Mouse (Mus musculus) stomach, embryonic 14.5 days (tissue): Measurements from ENCODE around the gene Nsmce1. TPM values are rescaled to one million over a fixed set of nuclear protein-coding genes. Genes with fewer than 3 reads are reported as not detected.

Source experiments
- ATAC-seq: fragments of 200-750 bp; cut with Nextera tagmentation; 2 replicates; pipeline ENCODE4 v1.8.0; 2017; ENCODE audit warnings: low read depth, moderate TSS enrichment; ENCODE audit not compliant: insufficient number of reproducible peaks, insufficient read depth, low FRiP score
- H3K27ac ChIP-seq: fragments of 300-500 bp; sonication (generic); 2 replicates; pipeline ENCODE4 v1.5.1; 2014; ENCODE audit warnings: mild to moderate bottlenecking, low read length, moderate library complexity, mixed read lengths
- H3K27me3 ChIP-seq: fragments of 300-500 bp; sonication (generic); 2 replicates; pipeline ENCODE4 v1.6.1; 2014; ENCODE audit warnings: low read length, control low read depth, mixed read lengths; ENCODE audit not compliant: control insufficient read depth, insufficient read depth
- H3K36me3 ChIP-seq: fragments of 300-500 bp; sonication (generic); 2 replicates; pipeline ENCODE4 v1.6.1; 2014; ENCODE audit warnings: mild to moderate bottlenecking, control low read depth, low read length, moderate library complexity, mixed read lengths; ENCODE audit not compliant: control insufficient read depth, insufficient read depth
- H3K4me1 ChIP-seq: fragments of 300-500 bp; sonication (generic); 2 replicates; pipeline ENCODE4 v1.6.1; 2014; ENCODE audit warnings: low read length, control low read depth, mixed read lengths; ENCODE audit not compliant: control insufficient read depth, insufficient read depth
- H3K4me2 ChIP-seq: fragments of 300-500 bp; sonication (generic); replicated peaks from 2 replicates; pipeline ENCODE4 v1.6.1; 2014; ENCODE audit warnings: low read depth, low read length, control low read depth
- H3K4me3 ChIP-seq: fragments of 300-500 bp; sonication (generic); 2 replicates; pipeline ENCODE4 v1.5.1; 2014; ENCODE audit warnings: low read depth, low read length, control low read depth
- H3K9ac ChIP-seq: fragments of 300-500 bp; sonication (generic); replicated peaks from 2 replicates; pipeline ENCODE4 v1.6.1; 2014; ENCODE audit warnings: low read depth, mild to moderate bottlenecking, control low read depth, low read length, moderate library complexity, mixed read lengths
- H3K9me3 ChIP-seq: fragments of 300-500 bp; sonication (generic); 2 replicates; pipeline ENCODE4 v1.6.1; 2016; ENCODE audit warnings: low read depth, low read length, control low read depth; ENCODE audit not compliant: control insufficient read depth
- WGBS: fragments of 180-500 bp; shearing (Covaris S2); extraction: QIAGEN DNeasy Blood & Tissue Kit; methylation state at CpG from one replicate; pipeline ENCODE4 v1.1.7; 2014; 5-methylcytosine and 5-hydroxymethylcytosine counted together
- polyA plus RNA-seq: library from polyadenylated mRNA; unstranded; fragments of >200 nt; fragmentation: Nextera tagmentation; extraction: Ambion mirVana; gene quantifications from 2 replicates; pipeline ENCODE4 v1.2.1, GENCODE M21; 2014

The Nsmce1 gene
- polyA plus RNA-seq, 1 experiment from 2014 or later, result 140 TPM

DNA sequence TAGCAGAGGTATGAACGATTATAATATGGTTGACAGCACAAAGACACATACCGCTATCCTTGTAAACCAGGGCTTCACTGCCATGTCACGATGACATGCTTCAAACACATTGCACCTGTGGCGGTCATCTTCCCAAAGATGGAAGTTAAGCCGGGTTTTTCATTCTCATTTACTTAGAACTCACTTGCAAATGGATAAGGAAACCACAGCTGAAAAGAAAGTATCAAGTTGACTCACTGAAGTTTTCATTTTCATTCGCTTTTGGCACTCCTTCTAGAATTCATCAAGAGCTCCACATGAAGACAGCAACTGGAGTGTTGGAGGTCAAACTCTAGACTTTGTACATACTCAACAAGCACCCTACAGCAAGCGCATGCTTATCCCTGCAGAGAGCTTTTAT is 9.5 kb upstream of the Nsmce1 start:
- Histone ChIP-seq H3K4me1 (no peaks in the 10 kb centered on the region), H3K4me3 (no peak overlapping the region), H3K9ac (no peak overlapping the region), H3K27me3 (no peaks in the 10 kb centered on the region), H3K36me3 (no peaks in the 10 kb centered on the region), H3K9me3 (no peaks in the 10 kb centered on the region), H3K27ac (no peak overlapping the region), H3K4me2 (no peak overlapping the region)
- 88% methylated on average over 7 of the region's 7 CpGs for WGBS
- no peak for ATAC-seq

DNA sequence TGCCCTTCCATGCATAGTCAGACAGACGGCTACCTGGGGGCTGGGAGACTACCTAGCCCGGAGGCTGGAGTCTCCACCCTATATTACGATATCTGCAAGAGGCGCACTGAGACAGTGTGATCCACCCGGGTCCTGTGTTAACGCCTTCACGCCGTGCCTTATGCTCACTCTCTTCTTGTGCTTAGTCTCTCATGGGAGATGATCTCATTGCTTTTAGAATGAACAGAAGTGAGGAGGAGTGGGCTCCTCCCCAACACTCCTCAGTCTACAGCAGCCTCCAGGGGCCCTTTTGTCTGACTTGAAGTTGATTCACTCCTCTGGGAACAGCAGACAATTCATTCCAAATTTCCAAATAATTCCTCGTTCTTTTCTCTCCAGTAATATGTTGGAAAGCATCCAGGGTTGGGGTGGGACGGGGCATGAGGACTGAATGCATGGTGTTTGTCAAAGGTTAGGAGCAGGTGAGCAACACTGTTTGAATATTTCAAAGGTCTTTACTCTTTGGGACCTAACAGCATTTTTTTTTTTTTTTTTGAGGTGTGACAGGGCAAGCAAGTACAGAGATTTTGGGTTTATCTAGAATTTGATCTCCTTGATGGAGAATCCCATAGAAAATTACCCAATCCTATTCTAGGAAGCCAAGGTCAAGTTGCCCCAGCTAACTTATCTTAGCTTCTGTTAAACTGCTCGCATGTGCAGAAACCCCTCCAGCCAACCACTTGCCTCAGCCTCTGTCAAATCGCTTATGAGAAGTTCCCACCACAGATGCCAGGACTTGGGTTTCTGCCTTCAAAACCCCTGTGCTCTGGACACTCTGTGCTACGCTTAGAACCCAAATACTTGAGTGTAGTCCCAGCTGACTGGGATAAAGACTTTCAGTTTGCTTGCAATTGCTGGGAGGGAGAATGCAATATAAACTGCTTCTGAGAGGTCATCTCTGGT is 8.8 kb upstream of the Nsmce1 start:
- no peaks in the 10 kb centered on the region for H3K36me3 ChIP-seq
- H3K4me3 ChIP-seq, result no peak overlapping the region
- H3K9me3 ChIP-seq, result no peaks in the 10 kb centered on the region
- ATAC-seq, result no peak
- no peak overlapping the region for H3K9ac ChIP-seq
- no peak overlapping the region for H3K4me2 ChIP-seq
- no peak overlapping the region for H3K27ac ChIP-seq
- no peaks in the 10 kb centered on the region for H3K4me1 ChIP-seq
- no peaks in the 10 kb centered on the region for H3K27me3 ChIP-seq
- WGBS, result 65% methylated on average over 13 of the region's 13 CpGs

DNA sequence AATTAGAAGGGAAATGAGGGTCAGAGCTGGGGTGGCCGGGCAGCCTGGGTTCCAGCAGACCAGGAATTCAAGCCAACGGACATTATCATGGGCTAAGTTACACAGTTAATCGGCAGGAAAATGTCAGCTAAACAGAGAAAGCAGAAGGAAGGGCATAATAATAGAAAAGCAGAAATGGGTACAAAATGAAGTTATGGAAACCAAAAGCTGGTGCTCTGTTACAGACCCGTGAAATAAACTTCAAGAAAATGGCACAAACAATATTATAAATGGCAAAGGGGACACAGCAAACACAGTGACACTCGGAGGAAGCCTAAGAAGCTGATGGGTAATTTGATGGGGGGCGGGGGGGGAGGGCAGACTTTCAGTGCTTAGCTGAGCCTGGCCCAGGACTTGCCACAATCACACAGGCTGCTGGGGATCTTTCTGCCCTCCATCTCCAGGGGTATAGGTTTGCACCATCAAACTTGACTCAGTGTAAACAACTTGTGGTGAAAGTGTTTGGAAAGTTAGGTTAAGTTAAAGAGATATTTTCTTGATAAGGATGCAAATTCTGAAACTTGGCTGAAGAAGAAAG is 4.6 kb upstream of the Nsmce1 start:
- Histone ChIP-seq H3K4me2 (no peak overlapping the region), H3K27ac (no peak overlapping the region), H3K4me3 (no peak overlapping the region), H3K27me3 (no peaks in the 10 kb centered on the region), H3K9me3 (no peaks in the 10 kb centered on the region), H3K36me3 (no peaks in the 10 kb centered on the region), H3K9ac (no peak overlapping the region), H3K4me1 (peaks cover 4% of the 10 kb centered on the region; the same call in 1 of the 2 replicates)
- 71% methylated on average over 6 of the region's 6 CpGs for WGBS
- ATAC-seq, result no peak

DNA sequence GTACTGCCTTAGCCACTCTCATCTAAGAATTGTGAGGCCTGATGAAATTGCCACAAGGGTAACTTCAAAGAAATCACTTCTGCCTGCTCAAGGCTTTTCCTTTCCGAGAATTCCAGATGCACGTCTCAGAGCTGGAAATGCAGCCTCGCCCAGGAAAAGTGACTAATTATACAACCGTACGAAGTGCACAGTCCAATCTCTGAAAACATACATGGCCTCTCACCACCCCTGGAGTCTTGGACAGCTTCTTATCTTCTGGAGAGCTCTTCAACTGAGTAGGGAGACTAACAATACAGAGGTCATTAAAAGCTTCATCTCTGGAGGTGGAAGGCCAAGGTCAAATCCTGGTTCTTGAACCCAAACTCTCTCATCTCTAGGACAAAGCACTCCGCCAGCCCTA is 1.2 kb upstream of the Nsmce1 start:
- 61% methylated on average over 6 of the region's 6 CpGs for WGBS
- no peak overlapping the region for H3K27ac ChIP-seq
- ATAC-seq, result no peak

DNA sequence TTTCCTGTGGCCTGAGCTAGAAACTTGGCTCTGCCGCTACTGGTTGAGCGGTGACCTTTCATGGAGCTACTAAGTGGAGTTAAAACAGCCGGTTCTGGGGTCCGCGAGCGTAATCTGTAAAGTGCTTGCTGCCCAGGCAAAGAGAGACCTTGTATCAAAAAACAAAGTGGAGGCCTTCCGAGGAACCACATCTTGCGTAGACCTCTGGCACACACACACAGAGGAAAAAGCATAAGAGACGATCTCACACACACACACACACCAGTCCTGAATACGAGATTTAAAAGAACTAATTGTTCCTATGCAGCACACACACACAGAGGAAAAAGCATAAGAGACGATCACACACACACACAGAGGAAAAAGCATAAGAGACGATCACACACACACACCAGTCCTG is 364 bp upstream of the Nsmce1 start:
- H3K36me3 ChIP-seq, result no peaks in the 10 kb centered on the region
- peak overlapping the region; percentile 58; the same call in 1 of the 2 replicates for H3K9ac ChIP-seq
- H3K9me3 ChIP-seq, result no peaks in the 10 kb centered on the region
- no peaks in the 10 kb centered on the region for H3K27me3 ChIP-seq
- peaks cover 10% of the 10 kb centered on the region for H3K4me1 ChIP-seq
- 22% methylated on average over 12 of the region's 12 CpGs for WGBS
- H3K4me3 ChIP-seq, result peak overlapping the region; percentile 61
- no peak for ATAC-seq
- peak overlapping the region; percentile 65 for H3K4me2 ChIP-seq
- H3K27ac ChIP-seq, result peak overlapping the region; percentile 76; the same call in 1 of the 2 replicates

More for the DNA sequence above, 1.2 kb upstream of the Nsmce1 start:
- no peak overlapping the region for H3K9ac ChIP-seq
- H3K4me3 ChIP-seq, result no peak overlapping the region
- peaks cover 10% of the 10 kb centered on the region for H3K4me1 ChIP-seq
- H3K4me2 ChIP-seq, result no peak overlapping the region
- no peaks in the 10 kb centered on the region for H3K27me3 ChIP-seq
- no peaks in the 10 kb centered on the region for H3K36me3 ChIP-seq
- no peaks in the 10 kb centered on the region for H3K9me3 ChIP-seq

DNA sequence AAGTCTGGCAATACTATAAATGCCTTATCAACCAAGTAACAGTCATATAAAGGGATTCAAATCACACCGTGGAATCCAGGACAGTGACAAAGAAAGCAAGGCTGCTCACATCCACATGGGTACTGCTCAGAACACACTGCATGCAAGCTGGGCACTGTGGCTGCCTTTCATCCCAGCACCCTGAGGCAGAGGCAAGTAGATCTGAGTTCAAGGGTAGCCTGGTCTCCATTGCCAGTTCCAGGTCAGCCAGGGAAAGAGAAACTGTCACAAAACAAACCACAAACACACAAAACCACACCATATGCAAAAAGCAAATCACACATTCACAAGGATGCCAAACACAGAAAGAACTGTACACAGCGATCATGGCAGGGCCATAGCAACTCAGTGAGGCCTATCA is 1.8 kb downstream of the Nsmce1 start:
- Histone ChIP-seq H3K9me3 (no peaks in the 10 kb centered on the region), H3K4me2 (no peak overlapping the region), H3K36me3 (peaks cover 16% of the 10 kb centered on the region; the same call in 1 of the 2 replicates), H3K4me3 (no peak overlapping the region), H3K9ac (no peak overlapping the region), H3K27ac (no peak overlapping the region), H3K4me1 (peaks cover 10% of the 10 kb centered on the region), H3K27me3 (no peaks in the 10 kb centered on the region)
- WGBS, result 91% methylated on average over 2 of the region's 2 CpGs
- ATAC-seq, result no peak

DNA sequence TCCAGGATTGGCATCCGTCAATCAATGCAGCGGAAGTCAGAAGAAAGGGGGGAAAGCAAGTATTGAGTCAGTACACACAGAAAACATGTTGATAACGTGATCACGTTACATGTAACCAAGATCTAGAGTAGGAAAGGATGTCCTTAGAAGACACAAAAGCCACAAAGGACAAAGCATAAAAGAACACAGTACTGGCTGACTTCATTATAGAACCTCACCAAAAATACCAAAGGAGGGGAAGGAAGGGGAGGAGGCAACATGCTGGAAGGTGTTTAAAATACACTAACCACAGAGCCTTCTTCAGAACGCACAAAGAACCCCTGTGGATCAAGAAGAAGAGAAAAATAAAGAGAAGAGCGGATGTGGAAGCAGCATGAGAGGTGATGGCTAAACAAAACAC is 2.7 kb downstream of the Nsmce1 start:
- ATAC-seq, result no peak
- no peaks in the 10 kb centered on the region for H3K9me3 ChIP-seq

DNA sequence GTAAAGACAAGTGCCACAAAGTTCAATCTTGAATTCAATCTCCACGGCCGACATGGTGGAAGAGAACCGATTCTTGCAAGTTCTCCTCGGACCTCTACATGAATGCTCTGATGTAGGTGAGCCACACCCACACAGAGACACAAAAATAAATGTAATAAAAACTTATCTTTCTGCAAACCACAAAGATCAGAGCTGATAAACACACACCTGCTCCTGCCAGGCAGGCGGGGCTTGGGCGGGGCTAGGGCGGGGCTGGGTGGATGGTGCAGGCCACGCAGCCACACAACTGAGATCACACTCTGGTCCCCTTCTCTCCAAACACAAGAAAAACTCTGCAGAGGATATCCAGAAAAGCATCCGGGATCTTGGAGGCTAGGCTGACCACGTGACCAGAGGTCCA is 4.3 kb downstream of the Nsmce1 start:
- no peak overlapping the region for H3K4me3 ChIP-seq
- H3K4me2 ChIP-seq, result no peak overlapping the region
- H3K4me1 ChIP-seq, result peaks cover 10% of the 10 kb centered on the region
- H3K27ac ChIP-seq, result no peak overlapping the region
- no peak overlapping the region for H3K9ac ChIP-seq
- ATAC-seq, result no peak
- H3K36me3 ChIP-seq, result peaks cover 29% of the 10 kb centered on the region
- no peaks in the 10 kb centered on the region for H3K27me3 ChIP-seq
- H3K9me3 ChIP-seq, result no peaks in the 10 kb centered on the region
- 80% methylated on average over 10 of the region's 10 CpGs for WGBS

More for the DNA sequence above, 2.7 kb downstream of the Nsmce1 start:
- H3K4me3 ChIP-seq, result no peak overlapping the region
- 90% methylated on average over 6 of the region's 6 CpGs for WGBS
- H3K4me2 ChIP-seq, result no peak overlapping the region
- H3K36me3 ChIP-seq, result peaks cover 19% of the 10 kb centered on the region
- H3K27me3 ChIP-seq, result no peaks in the 10 kb centered on the region
- no peak overlapping the region for H3K27ac ChIP-seq
- peaks cover 10% of the 10 kb centered on the region for H3K4me1 ChIP-seq
- H3K9ac ChIP-seq, result no peak overlapping the region
